Mouse (Mus musculus) B cell, adult 2 months (primary cell): ENCODE data around the gene Gm17019.
"Not testable (repeated sequence)": the region's sequence is repeated elsewhere in the genome, so short reads cannot be mapped to it uniquely, and the experiment has no call there.

Experiments
- DNase-seq, 2 experiments: peaks; one replicate each; pipeline ENCODE4 v3.0.0; 2022

The Gm17019 gene

GRCm38 (mm10) chr5:15032898-15033297 lies at the start of gene Gm17019:
Gene Gm17019, minus strand, starts transcription at chr5:15032998.
- not testable (repeated sequence) for DNase-seq

DNA sequence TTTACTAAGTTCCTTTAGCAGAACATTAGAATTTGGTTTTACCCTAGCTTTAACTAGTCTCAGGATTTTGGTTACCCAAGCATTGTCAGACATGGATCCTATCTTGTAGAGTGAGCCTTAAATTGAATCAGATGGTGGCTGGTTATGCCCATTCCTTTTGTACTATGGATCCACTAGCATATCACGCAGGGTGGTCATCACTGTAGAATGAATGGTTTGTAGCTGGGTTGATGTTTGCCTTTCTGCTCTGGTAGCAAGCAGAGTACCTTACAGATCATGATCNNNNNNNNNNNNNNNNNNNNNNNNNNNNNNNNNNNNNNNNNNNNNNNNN lies 29.6 kb upstream of the Gm17019 start:
- DNase-seq: not testable (repeated sequence)

DNA sequence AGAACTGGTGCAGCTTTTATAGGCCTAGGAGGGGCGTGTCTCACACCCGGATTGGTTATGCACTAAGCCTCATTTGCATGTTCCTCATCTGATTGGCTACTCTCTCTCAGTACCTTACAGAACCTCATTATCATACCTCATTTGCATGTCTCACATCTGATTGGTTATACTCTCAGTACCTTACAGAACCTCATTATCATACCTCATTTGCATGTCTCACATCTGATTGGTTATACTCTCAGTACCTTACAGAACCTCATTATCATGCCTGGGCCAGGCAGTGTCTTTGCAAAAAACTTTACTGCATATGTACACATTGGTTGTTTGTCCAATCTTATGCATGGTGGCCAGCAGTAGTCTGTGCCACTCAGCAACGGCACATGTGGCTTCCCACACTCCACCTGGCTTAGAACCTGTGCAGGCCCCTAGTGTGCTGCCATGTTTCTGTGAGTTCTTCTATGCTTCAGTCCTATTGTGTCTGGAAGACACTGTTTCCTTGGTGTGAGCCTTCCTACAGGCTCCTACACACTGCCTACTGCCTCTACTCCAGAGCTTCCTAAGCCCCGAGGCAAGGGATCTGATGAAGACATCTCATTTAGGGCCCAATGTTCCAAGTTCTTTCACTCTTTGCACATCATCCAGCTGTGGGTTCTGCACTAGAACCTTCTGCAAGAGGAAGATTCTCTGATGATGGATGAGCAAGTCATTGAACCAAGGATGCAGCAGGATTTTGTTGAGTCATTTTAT lies 29.0 kb upstream of the Gm17019 start:
- DNase-seq: not testable (repeated sequence)

GRCm38 (mm10) chr5:15054151-15055025 lies 21.6 kb upstream of the Gm17019 start:
- DNase-seq: not testable (repeated sequence)

- DNase-seq: not testable (repeated sequence)
Observed at GRCm38 (mm10) chr5:15053606-15053962, 20.8 kb upstream of the Gm17019 start.

DNA sequence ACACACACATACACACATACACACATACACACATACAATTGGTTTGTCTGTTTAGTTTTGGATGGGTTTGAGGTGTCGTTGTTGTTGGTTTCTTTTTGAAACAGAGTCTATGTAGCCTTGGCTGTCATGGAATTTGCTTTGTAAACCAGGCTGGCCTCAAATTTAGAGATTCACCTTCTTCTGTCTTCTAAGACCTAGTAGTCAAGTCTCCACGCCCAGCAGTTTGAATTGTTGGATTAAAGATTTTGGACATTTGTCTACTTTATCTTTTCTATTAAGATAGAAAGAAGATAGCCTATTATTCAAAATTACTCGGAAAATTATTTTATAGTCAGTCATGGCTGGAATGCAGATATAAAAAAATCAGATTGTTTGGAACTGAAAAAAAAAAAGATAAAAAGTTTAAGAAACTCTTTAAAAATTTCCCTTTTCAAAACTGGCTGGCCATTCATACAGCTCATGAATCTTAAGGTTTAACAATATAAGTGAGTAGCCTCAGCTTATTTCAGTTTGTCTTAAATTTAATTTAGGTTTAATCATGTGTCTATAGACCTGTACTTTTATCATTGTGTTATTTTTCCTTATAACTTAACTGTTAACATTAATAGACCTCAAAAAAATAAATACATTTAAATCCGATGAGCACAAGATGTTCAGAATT lies 20.3 kb upstream of the Gm17019 start:
- DNase-seq: not testable (repeated sequence)

GRCm38 (mm10) chr5:15050807-15051206 lies 18.0 kb upstream of the Gm17019 start:
- DNase-seq: not testable (repeated sequence)

DNA sequence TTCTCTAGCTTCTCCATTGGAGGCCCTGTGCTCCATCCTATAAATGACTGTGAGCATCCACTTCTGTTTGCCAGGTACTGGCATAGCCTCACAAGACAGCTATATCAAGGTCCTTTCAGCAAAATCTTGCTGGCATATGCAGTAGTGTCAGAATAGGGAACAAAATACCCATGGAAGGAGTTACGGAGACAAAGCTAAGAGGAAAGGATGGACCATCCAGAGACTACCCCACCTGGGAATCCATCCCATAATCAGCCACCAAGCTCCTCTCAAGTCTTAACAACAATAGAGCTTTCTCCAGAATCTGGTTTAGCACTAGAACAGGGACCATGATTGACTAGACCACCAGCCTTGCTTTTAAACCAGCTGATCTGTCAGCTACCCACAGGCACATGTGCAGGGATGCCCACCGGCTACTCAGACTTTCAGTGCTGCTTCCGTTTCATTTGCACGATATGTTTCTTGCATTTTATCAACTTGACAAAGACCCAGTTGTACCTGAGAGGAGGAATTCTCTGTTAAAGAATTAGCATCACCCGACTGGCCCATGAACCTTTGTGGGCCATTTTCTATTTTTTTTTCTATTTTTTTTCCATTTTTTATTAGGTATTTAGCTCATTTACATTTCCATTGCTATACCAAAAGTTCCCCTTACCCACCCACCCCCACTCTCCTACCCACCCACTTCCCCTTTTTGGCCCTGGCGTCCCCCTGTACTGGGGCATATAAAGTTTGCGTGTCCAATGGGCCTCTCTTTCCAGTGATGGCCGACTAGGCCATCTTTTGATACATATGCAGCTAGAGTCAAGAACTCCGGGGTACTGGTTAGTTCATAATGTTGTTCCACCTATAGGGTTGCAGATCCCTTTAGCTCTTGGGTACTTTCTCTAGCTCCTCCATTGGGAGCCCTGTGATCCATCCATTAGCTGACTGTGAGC lies 12.3 kb upstream of the Gm17019 start:
- DNase-seq: not testable (repeated sequence)

DNA sequence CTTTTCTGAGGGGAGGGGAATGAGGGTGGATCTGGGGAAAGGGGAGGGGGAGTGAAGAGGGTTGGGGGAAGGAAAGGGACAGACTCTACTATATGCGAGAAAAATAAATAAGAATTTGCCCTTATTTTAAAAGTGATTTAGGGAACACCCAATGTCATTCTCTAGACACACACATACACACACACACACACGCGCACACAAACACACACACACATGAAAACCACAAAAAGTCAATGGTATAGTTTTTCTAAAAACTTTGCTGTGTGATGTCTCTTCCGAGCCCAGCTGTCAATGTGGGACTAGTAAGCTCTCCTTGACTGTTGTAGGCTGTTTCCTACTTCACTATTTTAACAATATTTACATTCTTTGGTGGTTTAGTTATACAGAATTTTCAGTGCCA lies 8.0 kb upstream of the Gm17019 start:
- DNase-seq: not testable (repeated sequence)

GRCm38 (mm10) chr5:15039984-15040383 lies 7.2 kb upstream of the Gm17019 start:
- DNase-seq: not testable (repeated sequence)

DNA sequence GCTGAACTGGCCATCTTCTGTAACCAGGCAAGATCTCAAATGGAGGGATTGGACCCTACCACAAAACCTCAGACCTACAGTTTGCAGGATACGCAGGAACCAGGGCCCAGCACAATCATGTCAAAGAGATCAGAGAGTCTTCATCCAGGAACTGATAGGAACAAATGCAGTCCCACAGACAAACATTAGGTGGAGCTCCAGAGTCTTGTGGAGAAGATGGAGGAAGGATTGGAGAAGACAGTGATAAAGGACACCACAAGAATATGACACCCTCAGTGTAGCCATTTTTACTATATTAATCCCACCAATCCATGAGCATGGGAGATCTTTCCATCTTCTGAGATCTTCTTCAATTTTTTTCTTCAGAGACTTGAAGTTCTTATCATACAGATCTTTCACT lies 8.5 kb downstream of the Gm17019 start:
- not testable (repeated sequence) for DNase-seq

DNA sequence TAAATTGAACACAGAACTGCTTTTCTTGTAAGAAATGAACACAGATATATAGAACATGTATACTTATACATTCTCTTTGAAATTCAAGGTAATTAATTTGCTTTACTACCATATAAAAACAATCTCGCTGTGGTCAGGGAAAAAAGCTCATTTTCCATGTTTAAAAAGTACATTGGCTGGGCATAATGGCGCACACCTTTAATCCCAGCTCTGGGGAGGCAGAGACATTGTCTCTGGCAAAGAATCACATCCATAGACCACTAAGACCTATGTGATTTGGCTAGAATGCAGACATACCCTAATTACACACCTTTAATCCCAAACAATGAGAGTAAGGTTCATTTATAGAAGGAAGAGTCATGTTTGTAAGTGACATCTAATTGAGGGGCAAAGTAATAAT lies 12.7 kb downstream of the Gm17019 start:
- DNase-seq: not testable (repeated sequence)

DNA sequence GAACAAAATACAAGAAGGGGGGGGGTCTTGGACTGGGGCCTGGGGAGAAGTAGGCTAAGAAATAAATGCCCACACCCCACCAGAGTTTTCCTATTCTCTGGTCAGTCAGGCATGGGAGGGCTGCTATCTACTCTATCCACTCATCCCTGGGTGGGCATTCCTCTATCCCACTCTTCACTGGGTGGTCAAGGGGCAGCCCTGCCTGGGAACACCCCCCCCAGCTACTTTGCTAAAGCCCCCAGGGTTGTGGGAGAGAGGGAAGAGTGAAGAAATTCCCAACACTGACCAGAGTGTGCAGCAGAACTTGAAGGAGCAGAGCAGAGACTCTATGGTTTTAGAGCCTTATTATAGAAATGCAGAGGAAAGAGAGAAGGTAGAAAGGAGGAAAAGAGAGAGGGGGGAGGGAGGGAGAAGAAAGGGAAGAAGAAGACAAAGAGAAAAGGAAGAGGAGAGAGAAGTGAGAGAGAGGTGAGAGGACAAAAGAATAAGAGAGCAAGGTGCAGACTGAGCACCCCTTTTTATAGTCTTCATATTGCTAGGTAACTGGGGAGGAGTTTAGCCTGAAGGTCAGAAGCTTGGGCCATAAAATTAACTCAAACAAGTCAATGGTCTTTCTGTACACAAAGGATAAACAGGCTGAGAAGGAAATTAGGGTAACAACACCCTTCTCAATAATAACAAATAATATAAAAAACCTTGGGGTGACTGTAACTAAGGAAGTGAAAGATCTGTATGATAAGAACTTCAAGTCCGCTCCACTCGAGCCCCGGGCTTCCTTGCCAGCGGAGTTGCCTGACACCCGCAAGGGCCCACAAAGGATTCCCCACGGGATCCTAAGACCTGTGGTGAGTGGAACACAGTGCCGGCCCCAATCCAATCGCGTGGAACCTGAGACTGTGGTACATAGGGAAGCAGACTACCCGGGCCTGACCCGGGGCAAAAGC lies 21.9 kb downstream of the Gm17019 start:
- not testable (repeated sequence) for DNase-seq

GRCm38 (mm10) chr5:15006907-15007306 lies 25.9 kb downstream of the Gm17019 start:
- not testable (repeated sequence) for DNase-seq

DNA sequence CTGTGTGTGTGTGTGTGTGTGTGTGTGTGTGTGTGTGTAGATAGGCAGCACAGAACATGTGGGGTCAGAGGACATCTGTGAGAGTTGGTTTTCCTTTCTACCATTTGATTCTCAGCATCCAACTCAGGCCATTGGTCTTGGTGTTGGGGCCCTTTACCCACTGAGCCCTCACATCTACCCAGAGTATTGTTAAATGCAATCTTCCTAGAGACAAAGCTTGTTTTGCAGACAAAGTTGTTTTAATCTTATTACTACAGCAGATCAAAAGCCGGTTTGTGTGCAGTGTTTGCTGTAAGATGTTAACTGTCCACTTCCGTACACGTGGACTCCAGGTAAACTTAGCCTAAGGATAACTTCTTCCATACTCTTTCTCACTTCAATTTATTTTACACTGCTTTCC lies 26.5 kb downstream of the Gm17019 start:
- not testable (repeated sequence) for DNase-seq

DNA sequence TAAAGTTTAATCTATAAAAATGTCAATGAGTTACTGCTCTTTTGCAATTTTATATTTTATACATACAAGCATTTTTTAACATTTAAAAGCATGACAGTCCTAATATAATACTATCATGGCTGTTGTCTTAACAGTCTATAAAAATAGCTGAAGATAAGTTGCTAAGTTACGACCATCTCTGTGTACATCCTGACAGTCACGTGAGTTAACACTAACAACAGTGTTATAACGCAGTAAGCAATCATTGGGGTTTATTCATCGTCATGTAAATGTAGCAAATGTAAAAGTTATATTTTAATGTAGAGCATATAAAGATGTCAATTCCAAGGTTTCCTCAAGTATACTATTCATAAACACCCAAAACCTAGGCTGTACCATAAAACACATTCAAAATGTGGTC lies 27.2 kb downstream of the Gm17019 start:
- DNase-seq: not testable (repeated sequence)

GRCm38 (mm10) chr5:15004569-15005562 lies 27.9 kb downstream of the Gm17019 start:
- not testable (repeated sequence) for DNase-seq

DNA sequence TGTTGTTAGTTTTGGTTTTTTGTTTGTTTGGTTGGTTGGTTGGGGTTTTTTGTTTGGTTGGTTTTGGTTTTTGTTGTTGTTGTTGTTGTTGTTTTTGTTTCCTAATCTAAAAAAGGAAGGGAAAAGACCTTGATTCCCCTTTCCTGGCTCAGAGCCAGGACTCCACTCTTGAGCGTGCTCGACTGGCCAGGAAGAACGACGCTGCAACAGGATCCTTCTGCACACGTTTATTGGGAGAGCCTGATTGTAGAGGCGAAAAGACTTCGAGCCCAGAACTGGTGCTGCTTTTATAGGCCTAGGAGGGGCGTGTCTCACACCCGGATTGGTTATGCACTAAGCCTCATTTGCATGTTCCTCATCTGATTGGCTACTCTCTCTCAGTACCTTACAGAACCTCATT lies 34.7 kb downstream of the Gm17019 start:
- not testable (repeated sequence) for DNase-seq

GRCm38 (mm10) chr5:14997556-14997955 lies 35.2 kb downstream of the Gm17019 start:
- not testable (repeated sequence) for DNase-seq
